Mouse (Mus musculus): Measurements from ENCODE around the gene Olfm2.

GRCm38 (mm10) chr9:20727601-20728113 lies 18.5 kb downstream of the Olfm2 start:
- TF ChIP-seq EP300 (optimal IDR thresholded peaks at IDR 0.05) (no peak), CTCF (IDR thresholded peaks at IDR 0.05; ENCODE audit: low read depth) (peak; percentile 47)

Data from stomach, postnatal 0 days (tissue).